Mouse (Mus musculus): ENCODE data around the gene Trp73. TPM values are rescaled to one million over a fixed set of nuclear protein-coding genes. Genes with fewer than 3 reads are reported as not detected.

The Trp73 gene
- polyA plus RNA-seq, 1 experiment from 2014 or later = 1.5 TPM

GRCm38 (mm10) chr4:154023754-154024601 lies 116.0 kb downstream of the Trp73 start:
- H3K9me3 ChIP-seq = no peaks in the 10 kb centered on the region
- peaks cover 9% of the 10 kb centered on the region for H3K4me1 ChIP-seq
- H3K4me3 ChIP-seq = no peak overlapping the region
- H3K4me2 ChIP-seq = no peak overlapping the region
- no peak for ATAC-seq (replicated peaks)
- no peaks in the 10 kb centered on the region; the same call in 1 of the 2 replicates for H3K27me3 ChIP-seq (replicated peaks)
- no peak overlapping the region for H3K9ac ChIP-seq
- H3K27ac ChIP-seq = no peak overlapping the region
- H3K36me3 ChIP-seq (replicated peaks) = peaks cover 28% of the 10 kb centered on the region; the same call in 1 of the 2 replicates
- 30% methylated on average over 8 of the region's 8 CpGs for WGBS

GRCm38 (mm10) chr4:154022844-154023243 lies 117.2 kb downstream of the Trp73 start:
- no peaks in the 10 kb centered on the region; the same call in 1 of the 2 replicates for H3K27me3 ChIP-seq (replicated peaks)
- H3K9me3 ChIP-seq = no peaks in the 10 kb centered on the region
- no peak overlapping the region for H3K27ac ChIP-seq
- H3K9ac ChIP-seq = no peak overlapping the region
- no peak overlapping the region for H3K4me3 ChIP-seq
- 22% methylated on average over 4 of the region's 4 CpGs for WGBS
- H3K4me1 ChIP-seq = peaks cover 9% of the 10 kb centered on the region
- no peak overlapping the region for H3K4me2 ChIP-seq
- H3K36me3 ChIP-seq (replicated peaks) = peaks cover 39% of the 10 kb centered on the region
- ATAC-seq (replicated peaks) = no peak

DNA sequence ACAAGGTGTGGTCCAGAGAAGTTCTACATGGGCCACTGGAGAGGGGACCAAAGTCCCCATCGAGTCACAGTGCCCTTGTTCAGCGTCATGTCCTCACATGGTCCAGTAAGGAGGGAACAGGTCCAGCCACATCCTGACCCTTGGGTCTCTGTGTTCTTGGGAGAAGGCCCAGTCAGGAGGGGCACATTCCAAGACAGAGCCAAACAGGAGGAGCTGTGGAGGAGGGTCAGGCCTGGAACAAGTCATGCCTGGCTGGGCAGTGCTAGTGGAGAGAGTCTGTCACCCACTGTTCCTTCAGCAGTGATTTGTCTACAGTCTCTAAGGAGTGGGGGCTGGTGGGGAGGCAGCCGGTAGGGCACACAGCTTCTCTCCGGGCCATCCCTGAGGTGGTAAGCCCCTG lies 117.6 kb downstream of the Trp73 start:
- peaks cover 41% of the 10 kb centered on the region for H3K36me3 ChIP-seq (replicated peaks)
- H3K4me2 ChIP-seq = no peak overlapping the region
- peaks cover 9% of the 10 kb centered on the region for H3K4me1 ChIP-seq
- H3K9me3 ChIP-seq = no peaks in the 10 kb centered on the region
- no peaks in the 10 kb centered on the region; the same call in 1 of the 2 replicates for H3K27me3 ChIP-seq (replicated peaks)
- no peak overlapping the region for H3K4me3 ChIP-seq
- H3K27ac ChIP-seq = no peak overlapping the region
- no peak for ATAC-seq (replicated peaks)
- WGBS = 68% methylated on average over 4 of the region's 4 CpGs
- H3K9ac ChIP-seq = no peak overlapping the region

DNA sequence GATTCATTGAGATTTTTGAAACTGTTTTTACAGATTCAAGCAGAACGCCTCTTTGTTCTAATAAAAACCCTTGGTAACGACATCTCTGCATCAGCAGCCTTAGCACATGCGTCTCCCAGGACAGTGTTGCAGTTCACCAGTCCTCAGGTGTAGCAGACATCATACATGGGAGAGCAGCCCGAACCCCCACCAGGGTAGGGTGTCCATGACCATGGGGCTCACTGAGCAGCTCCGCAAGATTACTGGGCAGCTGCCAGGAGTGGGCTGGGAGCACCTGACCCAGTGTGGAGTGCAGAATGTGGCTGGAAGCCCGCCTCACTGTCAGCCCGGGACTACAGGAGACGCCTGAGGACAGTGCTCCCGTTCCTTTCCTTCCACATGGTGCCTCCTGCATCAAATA lies 118.6 kb downstream of the Trp73 start:
- Histone ChIP-seq H3K4me1 (peaks cover 9% of the 10 kb centered on the region), H3K27ac (no peak overlapping the region), H3K27me3 (replicated peaks) (no peaks in the 10 kb centered on the region; the same call in 1 of the 2 replicates), H3K9me3 (no peaks in the 10 kb centered on the region), H3K36me3 (replicated peaks) (peaks cover 48% of the 10 kb centered on the region), H3K4me3 (no peak overlapping the region), H3K9ac (no peak overlapping the region), H3K4me2 (no peak overlapping the region)
- 93% methylated on average over 9 of the region's 9 CpGs for WGBS
- ATAC-seq (replicated peaks) = no peak

GRCm38 (mm10) chr4:154019571-154019970 lies 120.4 kb downstream of the Trp73 start:
- H3K4me2 ChIP-seq = no peak overlapping the region
- H3K36me3 ChIP-seq (replicated peaks) = peaks cover 60% of the 10 kb centered on the region
- no peak for ATAC-seq (replicated peaks)
- no peak overlapping the region for H3K27ac ChIP-seq
- H3K9me3 ChIP-seq = no peaks in the 10 kb centered on the region
- H3K27me3 ChIP-seq (replicated peaks) = no peaks in the 10 kb centered on the region
- H3K4me3 ChIP-seq = no peak overlapping the region
- no peaks in the 10 kb centered on the region for H3K4me1 ChIP-seq
- 72% methylated on average over 7 of the region's 7 CpGs for WGBS
- H3K9ac ChIP-seq = no peak overlapping the region

DNA sequence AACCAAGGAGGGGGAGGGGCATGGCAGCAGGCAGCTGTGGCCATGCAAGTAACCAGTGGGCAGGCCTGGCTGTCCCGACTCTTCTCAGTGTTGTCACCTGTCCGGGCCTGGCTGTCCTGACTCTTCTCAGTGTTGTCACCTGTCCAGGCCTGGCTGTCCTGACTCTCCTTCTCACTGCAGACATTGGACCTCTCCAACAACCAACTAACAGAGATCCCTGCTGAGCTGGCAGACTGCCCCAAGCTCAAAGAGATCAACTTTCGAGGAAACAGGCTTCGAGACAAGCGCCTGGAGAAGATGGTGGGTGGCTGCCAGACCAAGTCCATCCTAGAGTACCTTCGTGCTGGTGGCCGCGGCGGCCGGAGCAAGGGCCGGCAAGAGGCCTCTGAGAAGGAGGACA lies 124.5 kb downstream of the Trp73 start:
- peaks cover 47% of the 10 kb centered on the region for H3K36me3 ChIP-seq (replicated peaks)
- H3K9me3 ChIP-seq = no peaks in the 10 kb centered on the region
- WGBS = 89% methylated on average over 11 of the region's 11 CpGs
- ATAC-seq (replicated peaks) = no peak
- no peak overlapping the region for H3K27ac ChIP-seq
- H3K9ac ChIP-seq = no peak overlapping the region
- H3K4me1 ChIP-seq = peaks cover 28% of the 10 kb centered on the region
- no peaks in the 10 kb centered on the region for H3K27me3 ChIP-seq (replicated peaks)
- H3K4me2 ChIP-seq = no peak overlapping the region
- no peak overlapping the region for H3K4me3 ChIP-seq

DNA sequence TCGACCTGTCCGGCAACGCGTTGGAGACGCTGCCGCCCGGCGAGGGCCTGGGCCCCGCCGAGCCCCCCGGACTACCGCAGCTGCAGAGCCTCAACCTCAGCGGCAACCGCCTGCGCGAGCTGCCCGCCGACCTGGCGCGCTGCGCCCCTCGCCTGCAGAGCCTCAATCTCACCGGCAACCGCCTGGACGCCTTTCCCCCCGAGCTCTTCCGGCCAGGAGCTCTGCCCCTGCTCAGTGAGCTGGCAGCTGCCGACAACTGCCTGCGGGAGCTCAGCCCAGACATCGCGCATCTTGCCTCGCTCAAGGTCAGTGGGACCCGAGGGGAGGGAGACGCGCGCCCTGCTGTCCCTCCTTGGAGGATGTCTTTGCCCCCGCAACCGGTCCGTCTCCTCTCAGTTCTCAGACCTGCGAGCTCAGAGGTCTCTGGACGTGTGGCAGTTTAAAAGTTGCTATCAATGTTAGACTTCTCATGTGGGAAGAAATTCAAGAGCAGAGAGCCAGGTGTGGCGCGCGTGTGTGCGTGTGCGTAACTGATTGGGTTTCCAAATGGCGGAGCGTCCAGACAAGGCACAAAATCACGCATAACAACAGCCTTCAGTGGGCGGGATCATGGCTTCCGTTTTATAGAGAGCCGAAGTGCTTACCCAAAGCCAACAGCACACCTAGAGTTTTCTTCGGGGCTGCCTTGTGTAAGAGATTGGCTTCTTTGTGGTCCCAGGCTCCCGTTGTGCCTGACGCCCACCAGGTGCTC lies 127.7 kb downstream of the Trp73 start:
- no peak for ATAC-seq (replicated peaks)
- no peaks in the 10 kb centered on the region for H3K27me3 ChIP-seq (replicated peaks)
- peak overlapping the region; percentile 75 for H3K9ac ChIP-seq
- peak overlapping the region; percentile 96 for H3K4me2 ChIP-seq
- H3K4me1 ChIP-seq = peaks cover 28% of the 10 kb centered on the region
- peak overlapping the region; percentile 72 for H3K27ac ChIP-seq
- peaks cover 22% of the 10 kb centered on the region for H3K36me3 ChIP-seq (replicated peaks)
- H3K9me3 ChIP-seq = no peaks in the 10 kb centered on the region
- H3K4me3 ChIP-seq = peak overlapping the region; percentile 86
- WGBS = 3% methylated on average over 55 of the region's 55 CpGs

- peak; percentile 96 for ATAC-seq (replicated peaks)
- H3K4me2 ChIP-seq = peak within 1 kb of the TSS; percentile 96
- under 1% methylated on average over 59 of the region's 59 CpGs for WGBS
- H3K4me3 ChIP-seq = peak within 1 kb of the TSS; percentile 86
- peak within 1 kb of the TSS; percentile 75 for H3K9ac ChIP-seq
- peak within 1 kb of the TSS; percentile 72 for H3K27ac ChIP-seq
- no peaks in the 10 kb centered on the region for H3K27me3 ChIP-seq (replicated peaks)
- peaks cover 22% of the 10 kb centered on the region for H3K36me3 ChIP-seq (replicated peaks)
- peaks cover 28% of the 10 kb centered on the region for H3K4me1 ChIP-seq
- no peaks in the 10 kb centered on the region for H3K9me3 ChIP-seq
Measured at GRCm38 (mm10) chr4:154011646-154012089, 128.3 kb downstream of the Trp73 start, which contains the start of gene Lrrc47. Gene Lrrc47 (plus strand): TSS chr4:154011731.

GRCm38 (mm10) chr4:154010907-154011645 lies 128.9 kb downstream of the Trp73 start:
- Histone ChIP-seq H3K4me2 (peak overlapping the region; percentile 96), H3K36me3 (replicated peaks) (peaks cover 26% of the 10 kb centered on the region), H3K9me3 (no peaks in the 10 kb centered on the region), H3K4me1 (peaks cover 28% of the 10 kb centered on the region), H3K4me3 (peak overlapping the region; percentile 86), H3K27me3 (replicated peaks) (no peaks in the 10 kb centered on the region), H3K9ac (peak overlapping the region; percentile 75), H3K27ac (peak overlapping the region; percentile 72)
- ATAC-seq (replicated peaks) = no peak; the same call in 1 of the 2 replicates
- 27% methylated on average over 13 of the region's 13 CpGs for WGBS

- no peak for ATAC-seq (replicated peaks)
- Histone ChIP-seq H3K27ac (no peak overlapping the region), H3K4me3 (no peak overlapping the region), H3K9me3 (no peaks in the 10 kb centered on the region), H3K4me2 (no peak overlapping the region), H3K27me3 (replicated peaks) (no peaks in the 10 kb centered on the region), H3K4me1 (peaks cover 12% of the 10 kb centered on the region), H3K36me3 (replicated peaks) (peaks cover 38% of the 10 kb centered on the region), H3K9ac (no peak overlapping the region)
- WGBS = 81% methylated on average over 4 of the region's 4 CpGs
Measured at GRCm38 (mm10) chr4:154007759-154008158, 132.2 kb downstream of the Trp73 start.

- 92% methylated on average over 6 of the region's 6 CpGs for WGBS
- Histone ChIP-seq H3K36me3 (replicated peaks) (peaks cover 43% of the 10 kb centered on the region), H3K4me3 (no peak overlapping the region)
Measured at GRCm38 (mm10) chr4:154006264-154006663, 133.7 kb downstream of the Trp73 start.

More at GRCm38 (mm10) chr4:154006264-154006663, 133.7 kb downstream of the Trp73 start:
- peaks cover 6% of the 10 kb centered on the region for H3K4me1 ChIP-seq
- H3K4me2 ChIP-seq = no peak overlapping the region
- no peak overlapping the region for H3K9ac ChIP-seq
- H3K27me3 ChIP-seq (replicated peaks) = no peaks in the 10 kb centered on the region
- H3K27ac ChIP-seq = no peak overlapping the region
- ATAC-seq (replicated peaks) = no peak
- no peaks in the 10 kb centered on the region for H3K9me3 ChIP-seq

All from midbrain, embryonic 15.5 days (tissue).